Mouse (Mus musculus): ENCODE results near the gene Cd82.

Cd82 gene

DNA sequence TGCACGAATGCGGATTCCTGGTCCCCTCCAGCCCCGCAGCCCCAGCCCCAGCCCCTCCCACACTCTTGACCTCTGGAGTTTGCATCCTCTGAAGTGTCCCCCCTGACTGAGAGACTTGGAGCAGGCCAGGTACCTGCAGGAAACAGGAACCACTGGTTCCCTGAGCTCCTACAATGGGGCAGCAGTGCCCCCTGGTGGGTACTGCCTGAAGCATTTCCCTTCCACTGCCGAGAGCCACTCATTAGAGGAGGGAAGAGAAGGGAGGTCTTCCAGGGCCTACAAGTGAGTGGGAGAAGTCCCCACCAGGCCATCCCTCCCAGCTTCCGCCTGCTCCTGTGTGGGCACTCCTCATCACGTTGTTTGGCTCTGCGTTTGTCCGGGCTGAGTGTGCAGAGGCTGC lies 44.5 kb downstream of the Cd82 start:
- in situ Hi-C loops (cut with MboI, MseI): no loop called here

DNA sequence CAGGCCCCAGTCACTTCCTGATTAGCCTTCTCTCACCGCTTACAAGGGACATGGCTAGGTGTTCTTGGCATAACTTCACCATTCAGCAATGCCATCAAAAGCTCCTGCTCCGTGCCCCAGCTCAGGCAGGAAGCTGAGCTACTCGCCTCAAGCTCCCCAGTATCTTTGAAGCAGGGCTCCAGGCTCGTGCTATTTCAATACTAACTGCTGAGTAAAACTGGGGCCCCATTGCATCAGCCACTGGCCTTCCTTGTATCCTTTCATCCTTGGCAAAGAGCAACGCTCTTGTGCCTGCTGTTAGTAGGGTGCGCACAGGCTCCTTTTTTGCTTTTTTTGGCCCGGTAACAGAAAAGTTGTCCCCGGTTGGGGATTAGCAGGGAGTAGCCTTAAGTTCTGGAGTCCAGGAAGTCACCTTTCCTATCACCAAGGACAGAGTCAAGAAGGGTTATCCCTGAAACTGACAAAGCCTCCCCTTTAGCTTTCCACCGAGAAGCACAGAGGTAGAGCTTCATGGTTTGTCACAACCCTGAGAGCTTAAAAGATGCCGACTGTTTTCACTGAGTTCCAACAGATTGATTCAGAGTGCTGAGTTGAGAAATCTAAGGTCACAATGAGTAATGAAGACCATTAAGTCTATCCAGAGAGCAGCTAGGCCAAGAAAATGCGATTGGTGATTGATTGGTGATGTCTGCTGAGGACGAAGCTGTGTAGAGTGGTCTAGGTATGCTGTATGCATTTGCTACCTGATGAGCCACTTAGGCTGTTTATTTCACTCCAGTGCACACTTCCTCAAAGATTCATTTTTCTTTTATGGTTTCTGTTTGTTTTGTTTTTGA lies 45.8 kb downstream of the Cd82 start:
- in situ Hi-C loops (cut with MboI, MseI): no loop called here

DNA sequence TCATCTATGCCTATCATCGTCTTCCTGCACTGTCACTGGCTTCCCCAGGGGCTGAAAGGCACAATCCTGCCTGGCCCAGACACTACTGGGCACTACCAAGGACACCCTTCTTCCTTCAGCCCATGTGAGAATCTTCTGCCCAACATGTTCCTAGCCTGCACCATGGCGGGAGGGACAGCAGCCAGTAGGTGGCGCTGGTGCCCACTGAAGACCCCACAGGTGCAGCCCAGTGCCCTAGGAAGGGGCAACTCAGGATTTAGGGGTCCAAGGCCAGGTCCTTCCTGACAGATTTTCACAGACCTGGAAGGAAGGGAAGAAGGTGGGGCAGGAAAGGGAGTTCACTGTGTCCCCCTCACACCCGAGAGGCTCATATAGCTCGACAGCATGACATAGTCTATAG lies 47.7 kb downstream of the Cd82 start:
- in situ Hi-C loops (cut with MboI, MseI): no loop called here

DNA sequence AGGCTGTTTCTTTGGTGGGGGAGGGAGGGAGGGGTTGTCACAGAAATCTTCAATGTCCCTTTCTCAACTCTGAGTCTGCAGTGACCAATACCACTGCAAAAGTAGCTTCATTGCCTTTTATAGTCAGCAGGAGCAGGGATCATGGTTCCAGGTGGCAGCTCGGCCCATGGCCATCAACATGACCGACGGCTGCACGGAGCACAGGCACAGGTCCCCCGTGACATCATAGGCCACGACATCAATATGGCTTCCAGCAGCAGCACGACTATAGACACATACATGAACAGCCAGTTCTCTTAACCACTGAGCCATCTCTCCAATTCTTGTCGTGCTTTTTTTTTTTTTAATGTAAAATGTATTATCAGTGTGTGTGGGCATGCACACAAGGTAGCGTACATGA lies 48.8 kb downstream of the Cd82 start:
- in situ Hi-C loops (cut with MboI, MseI): no loop called here

DNA sequence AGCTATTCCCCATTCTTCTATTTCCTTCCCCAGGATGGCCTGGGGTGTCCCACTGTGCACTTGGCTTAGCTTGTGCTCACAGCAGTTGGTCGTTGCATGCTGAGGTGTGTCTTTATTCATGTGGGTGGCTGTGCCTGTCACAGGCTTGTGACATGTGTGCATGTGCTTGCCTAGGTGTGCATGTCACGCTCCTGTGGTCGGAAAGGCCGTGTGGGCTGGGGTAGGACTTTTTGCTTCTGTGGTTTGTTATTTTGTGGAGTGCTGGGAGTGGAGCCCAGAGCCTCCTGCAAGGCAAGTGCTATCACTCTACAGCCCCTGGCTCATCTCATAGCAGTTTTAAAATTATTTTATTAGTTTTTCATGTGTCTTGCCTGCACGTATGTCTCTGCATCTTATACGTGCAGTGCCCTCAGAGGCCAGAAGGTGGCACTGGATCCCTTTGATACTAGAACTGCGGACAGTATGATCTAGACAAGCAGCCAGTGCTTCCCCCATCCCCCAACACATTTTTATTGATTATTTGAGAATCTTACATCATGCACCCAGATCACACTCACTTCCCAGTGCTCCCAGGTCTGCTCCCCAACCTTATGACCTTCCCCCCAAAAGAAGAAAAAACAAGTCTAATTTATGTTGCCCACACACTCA lies 49.4 kb downstream of the Cd82 start:
- in situ Hi-C loops (cut with MboI, MseI): no loop called here

DNA sequence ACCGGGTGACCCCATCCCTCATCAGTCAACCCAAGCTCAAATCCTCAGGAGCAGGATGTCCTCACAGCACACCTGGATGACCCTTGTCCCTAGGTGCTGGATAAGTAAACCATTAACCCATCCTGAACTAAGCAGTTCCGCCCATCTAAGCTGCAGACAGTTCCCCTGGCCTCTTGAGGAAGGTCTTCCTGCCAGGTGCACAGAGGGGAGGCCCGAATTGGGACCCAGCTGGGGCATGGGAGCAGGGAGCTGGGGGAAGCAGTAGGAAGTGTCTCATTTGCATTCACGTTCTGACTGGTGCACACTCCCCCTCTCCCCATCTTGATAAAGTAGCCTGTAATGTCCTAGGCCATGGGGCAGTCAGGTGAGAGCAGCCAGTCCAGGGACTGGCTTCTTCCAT lies 50.8 kb downstream of the Cd82 start:
- in situ Hi-C loops (cut with MboI, MseI): no loop called here

DNA sequence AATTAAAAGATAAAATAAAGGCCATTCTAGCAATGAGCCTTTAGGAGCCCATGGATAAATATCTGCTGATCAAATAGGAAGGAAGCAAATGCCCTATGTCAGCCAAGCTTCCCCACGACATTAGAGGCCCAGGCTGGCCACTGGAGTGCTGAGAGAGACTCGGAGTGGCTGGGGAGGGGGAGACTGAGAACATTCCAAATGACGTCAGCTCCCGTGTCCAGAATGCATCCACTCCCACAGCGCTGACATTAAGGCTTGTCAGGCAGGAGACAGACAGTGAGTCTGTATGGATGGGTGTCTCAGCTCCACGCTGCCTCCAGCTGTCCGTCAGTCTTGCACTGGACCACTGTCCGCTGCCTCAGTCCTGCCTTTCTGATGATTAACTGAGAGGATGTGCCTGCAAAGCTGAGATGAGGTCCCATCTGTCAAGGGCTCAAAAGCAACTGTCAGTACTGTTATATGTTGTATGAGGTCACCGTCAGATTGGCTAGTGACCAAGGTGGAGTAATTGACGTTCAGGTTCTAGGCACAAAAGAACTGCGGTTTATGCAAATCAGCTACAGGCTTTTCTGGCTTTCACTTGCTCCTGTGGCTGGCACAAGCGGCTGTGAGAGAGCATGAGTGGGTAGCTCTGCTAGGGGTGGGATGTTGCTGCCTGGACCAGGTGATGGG lies 51.9 kb downstream of the Cd82 start:
- in situ Hi-C loops (cut with MboI, MseI): no loop called here

DNA sequence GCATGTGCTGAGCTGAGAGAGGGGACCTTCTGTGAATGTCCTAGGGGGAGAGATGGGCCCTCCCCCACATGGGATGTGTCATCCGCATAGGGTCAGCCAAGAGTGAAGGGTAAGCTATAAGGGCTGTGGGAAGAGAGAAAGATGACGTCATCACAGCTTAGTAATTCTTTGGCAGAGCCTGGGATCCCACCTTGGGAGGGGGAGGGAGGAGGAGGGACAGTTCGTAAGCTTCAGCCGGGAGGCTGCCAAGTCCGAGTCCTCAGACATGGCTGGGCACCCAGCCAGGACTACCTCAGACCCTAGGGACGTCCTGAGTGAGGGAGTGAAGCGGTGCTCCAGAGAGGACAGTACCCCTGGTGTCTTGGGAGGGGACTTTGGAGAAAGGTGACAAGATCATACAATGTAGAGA lies 57.9 kb downstream of the Cd82 start:
- in situ Hi-C loops (cut with MboI, MseI): loop anchor here (10.0 kb wide), 1 partner anchor 260 kb away; no protein-coding TSS in a partner anchor

DNA sequence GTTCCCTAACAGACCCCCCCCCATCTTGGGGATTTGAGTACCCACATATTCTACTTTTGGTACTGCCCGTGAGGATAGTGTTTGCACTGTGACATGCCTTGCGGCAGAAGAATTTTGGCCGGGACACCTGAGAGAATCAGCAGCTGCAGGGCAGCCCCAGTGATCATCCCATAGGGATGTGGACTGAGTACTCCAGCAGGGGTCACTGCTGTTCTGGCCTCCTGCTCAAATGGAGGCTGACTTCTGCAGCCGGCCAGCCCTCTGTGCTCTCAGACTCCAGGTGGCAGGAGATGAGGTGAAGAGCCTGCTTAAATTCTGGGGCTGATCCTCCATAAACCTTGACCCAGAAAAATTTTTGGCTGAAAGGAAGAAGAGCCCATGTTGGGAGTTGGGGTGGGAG lies 58.8 kb downstream of the Cd82 start:
- in situ Hi-C loops (cut with MboI, MseI): loop anchor here (10.0 kb wide), 1 partner anchor 261 kb away; no protein-coding TSS in a partner anchor

DNA sequence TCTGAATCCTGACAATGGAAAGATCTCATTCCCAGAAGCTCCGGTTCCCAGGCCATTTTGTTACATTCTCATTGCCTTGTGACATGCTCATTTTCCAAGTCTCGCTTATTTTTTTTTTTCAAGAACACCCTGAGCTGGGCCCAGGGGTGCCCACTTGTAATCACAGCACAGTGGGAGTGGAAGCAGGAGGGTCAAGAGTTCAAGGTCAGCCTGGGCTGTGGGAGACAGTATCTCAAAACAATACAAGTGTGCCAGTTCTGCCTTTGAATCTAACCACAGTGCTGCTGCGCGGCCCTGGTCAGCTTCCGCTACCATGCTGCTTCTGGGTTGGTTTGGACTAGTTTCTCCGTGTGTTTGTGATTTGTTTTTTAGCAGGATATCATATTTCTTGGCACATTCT lies 59.7 kb downstream of the Cd82 start:
- in situ Hi-C loops (cut with MboI, MseI): loop anchor here (10.0 kb wide), 1 partner anchor 262 kb away; no protein-coding TSS in a partner anchor

DNA sequence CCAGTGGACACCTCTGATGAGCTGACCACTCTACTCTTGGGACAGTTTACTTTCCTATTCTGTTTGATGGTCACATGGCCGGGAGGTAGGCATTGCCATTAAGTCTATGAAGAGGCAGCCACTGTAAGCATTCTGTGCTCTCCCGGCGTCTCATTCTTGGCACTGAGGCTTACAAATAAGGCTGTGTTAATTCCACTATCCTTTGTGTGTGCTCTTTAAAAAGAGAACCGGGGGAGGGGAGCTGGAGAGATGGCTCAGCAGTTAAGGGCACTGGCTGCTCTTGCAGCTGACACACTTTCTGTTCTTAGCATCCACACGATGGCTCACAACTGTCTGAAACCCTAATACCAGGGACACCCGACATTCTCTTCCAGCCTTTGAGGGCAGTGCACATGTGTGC lies 71.7 kb downstream of the Cd82 start:
- in situ Hi-C loops (cut with MboI, MseI): no loop called here

DNA sequence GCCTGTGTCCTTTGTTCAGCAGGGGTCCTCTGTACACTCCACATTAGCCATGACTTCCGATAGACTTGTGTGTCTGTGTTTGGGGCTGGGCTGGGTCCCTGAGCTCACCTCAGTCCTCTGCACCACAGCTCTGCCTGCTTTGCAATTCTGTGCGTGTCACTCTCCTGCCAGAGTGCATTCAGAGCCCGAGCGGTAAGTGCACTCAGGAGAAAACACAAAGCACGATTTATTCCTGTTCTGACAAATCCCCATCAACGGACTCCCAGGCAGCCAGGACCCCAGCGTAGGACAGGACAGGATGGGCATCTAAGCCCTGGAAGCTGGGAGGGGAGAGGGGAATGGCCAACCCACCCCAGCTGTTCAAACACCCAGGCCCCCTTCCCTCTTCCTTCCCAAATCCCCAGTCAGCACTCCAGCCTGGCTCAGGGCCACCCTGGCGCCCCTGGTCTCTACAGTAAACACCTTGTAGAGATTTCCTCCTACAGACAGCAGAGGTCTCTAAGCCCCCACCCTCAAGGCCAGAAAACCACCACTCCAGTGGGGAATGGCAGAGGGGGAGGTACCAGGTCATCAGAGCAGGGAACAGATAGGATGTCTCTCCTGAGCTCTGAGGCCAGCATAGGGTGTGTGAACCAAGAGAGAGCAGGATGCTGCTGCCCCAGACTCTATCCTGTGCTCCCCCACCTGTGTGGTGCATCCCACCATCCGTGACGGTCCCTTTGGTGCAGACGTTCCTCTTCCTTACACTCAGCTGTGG lies 72.6 kb downstream of the Cd82 start:
- in situ Hi-C loops (cut with MboI, MseI): no loop called here

DNA sequence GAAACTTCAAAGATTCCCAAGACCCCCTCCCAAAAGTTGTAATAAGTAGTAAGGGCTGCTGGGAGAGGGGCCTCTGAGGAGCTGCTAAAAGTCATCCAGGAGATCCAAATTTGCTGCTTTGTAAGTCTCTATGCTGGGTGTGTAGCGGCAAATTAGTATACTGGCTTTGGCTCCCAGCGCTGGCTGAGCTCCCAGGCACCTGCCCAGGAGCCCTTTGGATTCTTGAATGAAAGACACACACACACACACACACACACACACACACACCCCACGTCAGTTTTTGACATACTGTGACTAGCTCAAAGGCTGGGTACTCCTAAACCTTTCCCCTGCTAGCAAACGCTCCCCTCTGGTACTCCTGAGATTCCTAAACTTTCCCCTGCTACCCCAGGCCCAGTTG lies 76.0 kb downstream of the Cd82 start:
- in situ Hi-C loops (cut with MboI, MseI): loop anchor here (10.0 kb wide), 2 partner anchors 268 to 562 kb away; no protein-coding TSS in a partner anchor

DNA sequence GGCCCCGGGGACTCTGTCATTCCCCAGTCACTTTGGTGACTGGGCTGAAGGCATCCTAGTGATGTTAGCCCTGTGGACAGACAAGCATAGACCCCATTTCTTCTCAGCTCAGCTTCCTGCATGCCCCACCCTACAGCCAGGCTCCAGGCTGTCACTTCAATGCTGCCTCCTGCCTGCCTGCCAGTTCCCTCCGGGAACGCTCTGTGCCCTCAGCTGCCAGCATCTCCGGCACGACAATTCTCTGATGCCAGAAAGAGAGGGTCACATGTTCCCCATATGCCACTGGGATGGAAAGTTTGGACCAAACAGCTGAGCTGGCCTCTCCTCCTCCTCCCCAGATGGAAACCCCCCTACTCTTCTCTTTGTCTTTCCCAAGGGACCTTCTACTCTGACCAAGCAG lies 79.1 kb downstream of the Cd82 start:
- in situ Hi-C loops (cut with MboI, MseI): loop anchor here (10.0 kb wide), 2 partner anchors 271 to 559 kb away; no protein-coding TSS in a partner anchor

DNA sequence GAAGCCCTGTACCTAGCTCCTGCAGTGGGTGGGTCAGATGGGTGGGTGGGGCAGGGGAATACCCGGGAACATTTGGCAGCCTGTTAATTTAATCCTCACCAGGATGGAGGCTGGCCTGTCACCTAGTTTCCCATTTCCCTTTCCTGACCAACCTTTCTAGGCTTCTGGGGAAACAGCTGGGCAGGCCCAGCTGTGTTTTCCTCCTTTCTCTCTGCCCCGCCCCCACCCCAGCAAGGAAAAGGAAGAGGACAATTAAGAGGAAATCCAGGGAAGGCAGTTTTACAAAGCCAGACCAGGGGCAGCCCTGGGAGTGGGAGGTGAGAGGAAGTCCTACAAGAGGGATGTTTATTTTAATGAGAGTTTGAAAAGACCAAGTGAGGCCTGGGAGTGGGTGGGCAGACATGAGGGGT lies 82.3 kb downstream of the Cd82 start:
- in situ Hi-C loops (cut with MboI, MseI): loop anchor here (10.0 kb wide), 2 partner anchors 274 to 556 kb away; no protein-coding TSS in a partner anchor

DNA sequence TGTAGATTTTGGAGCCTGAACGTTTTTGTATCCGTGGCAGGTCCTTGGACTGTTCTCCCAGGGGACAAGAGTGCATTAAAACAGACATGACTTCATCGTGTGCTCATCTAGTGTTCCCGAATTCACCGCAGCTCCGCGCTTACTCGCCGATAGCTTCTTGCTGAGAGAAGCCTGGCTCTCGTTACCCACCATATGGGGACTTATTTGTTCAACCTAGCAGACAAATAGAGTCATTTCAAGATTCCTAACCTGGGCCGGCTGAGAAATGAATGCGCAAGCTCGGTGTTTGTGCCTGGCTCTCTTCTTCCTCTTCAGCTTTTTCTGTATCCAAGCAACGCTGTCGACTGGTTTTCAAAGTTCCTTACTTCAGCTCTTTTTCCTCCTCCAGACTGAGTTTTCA lies 85.1 kb downstream of the Cd82 start:
- in situ Hi-C loops (cut with MboI, MseI): no loop called here

DNA sequence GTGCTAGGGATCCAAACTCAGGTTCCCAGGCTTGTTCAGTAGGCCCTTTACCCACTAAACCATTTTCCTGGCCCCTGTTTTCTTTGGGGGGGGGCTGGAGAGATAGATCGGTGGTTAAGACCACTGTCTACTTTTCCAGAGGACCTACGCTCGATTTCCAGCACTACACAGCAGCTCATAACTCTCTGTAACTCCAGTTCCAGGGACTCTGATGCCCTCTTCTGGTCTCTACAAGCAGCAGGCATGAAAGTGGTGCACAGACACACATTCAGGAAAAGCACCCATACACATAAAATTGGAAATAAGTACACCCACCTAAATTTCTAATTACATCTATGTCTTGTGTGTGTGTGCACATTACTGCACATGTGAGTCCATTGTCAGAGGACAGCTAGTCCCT lies 85.8 kb downstream of the Cd82 start:
- in situ Hi-C loops (cut with MboI, MseI): no loop called here

DNA sequence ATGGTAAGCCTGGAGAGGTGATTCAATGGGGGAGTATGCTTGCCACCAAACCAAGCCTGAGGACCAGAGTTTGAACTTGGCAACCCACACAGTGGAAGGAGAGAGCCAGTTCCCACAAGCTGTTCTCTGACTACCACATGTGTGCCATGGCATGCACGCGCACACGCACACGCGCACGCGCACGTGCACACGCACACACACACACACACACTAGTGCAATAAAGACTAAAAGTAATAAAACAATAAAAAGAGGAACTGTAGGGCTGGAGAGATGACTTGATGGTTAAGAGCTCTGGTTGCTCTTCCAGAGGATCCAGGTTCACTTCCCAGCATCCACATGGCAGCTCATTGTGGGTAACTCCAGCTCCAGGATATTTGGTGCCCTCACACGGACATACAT lies 90.1 kb downstream of the Cd82 start:
- in situ Hi-C loops (cut with MboI, MseI): no loop called here

DNA sequence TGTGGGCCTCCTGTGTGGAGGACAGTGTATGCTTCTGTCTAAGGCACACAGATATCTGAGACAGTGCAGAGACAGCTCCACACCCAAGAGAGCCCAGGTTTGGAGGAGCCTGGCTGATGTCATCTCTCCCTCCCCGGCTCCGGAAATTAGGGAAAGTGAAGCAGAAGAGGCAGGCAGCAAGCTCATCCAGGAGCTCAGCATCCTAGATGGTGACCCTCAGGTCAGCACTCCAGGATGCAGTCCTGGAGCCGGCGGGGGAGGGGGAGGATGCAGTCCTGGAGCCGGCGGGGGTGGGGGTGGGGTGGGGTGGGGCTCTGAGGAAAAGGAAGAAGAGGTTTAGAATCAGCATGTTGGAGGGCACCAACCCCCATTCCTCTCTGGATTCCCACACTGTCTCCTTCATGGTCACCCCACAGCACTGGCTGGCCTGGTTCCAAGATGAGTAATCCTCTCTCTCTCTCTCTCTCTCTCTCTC lies 90.8 kb downstream of the Cd82 start:
- in situ Hi-C loops (cut with MboI, MseI): no loop called here
